Mouse (Mus musculus) layer of hippocampus, adult 9-11 months (tissue): ENCODE results near the gene Arid5b.
A peak's percentile ranks its signal among the peaks of the same experiment; 100 is the strongest.
"Not testable (repeated sequence)": the region's sequence is repeated elsewhere in the genome, so short reads cannot be mapped to it uniquely, and the experiment has no call there.

Experiments used
- DNase-seq: peaks from one replicate; pipeline ENCODE4 v3.0.0; 2022

Gene Arid5b

GRCm38 (mm10) chr10:68104881-68105781 lies 173.4 kb downstream of the Arid5b start:
- DNase-seq = no peak

GRCm38 (mm10) chr10:68104481-68104880 lies 174.1 kb downstream of the Arid5b start:
- DNase-seq = no peak

DNA sequence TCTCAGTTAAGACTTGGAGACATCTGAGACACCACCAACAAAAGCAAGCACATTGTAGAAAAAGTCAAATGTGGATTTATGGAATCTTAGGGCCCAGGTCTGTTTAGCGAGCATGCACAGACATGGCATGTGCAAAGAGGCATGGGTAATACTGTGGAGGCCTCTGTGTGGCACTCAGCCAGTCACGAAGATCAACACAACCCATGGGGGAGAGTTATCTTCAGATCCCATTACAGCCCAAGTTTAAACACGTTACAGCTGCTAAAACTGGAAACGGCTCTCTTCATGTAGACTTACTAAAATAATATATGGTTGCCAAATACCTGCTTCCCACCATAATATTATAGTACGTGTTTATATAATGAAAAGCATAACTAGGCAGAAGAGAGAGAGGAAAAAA lies 174.6 kb downstream of the Arid5b start:
- no peak for DNase-seq

- DNase-seq = no peak
Measured at GRCm38 (mm10) chr10:68103078-68103855, 175.3 kb downstream of the Arid5b start.

- DNase-seq = no peak
Measured at GRCm38 (mm10) chr10:68102566-68102965, 176.0 kb downstream of the Arid5b start.

DNA sequence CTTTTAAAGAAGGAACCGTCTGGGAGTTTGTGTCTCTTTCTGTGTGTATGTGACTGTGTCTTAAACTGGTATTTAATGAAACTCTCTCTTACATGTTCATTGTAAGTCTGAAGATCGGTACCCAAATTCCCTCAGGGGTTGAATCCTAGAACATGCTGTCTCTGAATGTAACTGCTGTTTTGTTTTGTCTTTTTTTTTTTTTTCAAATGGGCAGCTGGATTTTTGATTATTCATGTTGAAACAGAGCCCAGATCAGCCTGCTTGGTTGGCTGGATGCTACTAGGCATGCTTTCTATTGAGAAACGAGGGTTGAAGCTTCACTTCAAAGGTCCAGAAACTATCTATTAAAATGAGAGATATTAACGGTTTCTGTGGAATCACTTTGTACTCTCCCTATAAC lies 177.3 kb downstream of the Arid5b start:
- no peak for DNase-seq

DNA sequence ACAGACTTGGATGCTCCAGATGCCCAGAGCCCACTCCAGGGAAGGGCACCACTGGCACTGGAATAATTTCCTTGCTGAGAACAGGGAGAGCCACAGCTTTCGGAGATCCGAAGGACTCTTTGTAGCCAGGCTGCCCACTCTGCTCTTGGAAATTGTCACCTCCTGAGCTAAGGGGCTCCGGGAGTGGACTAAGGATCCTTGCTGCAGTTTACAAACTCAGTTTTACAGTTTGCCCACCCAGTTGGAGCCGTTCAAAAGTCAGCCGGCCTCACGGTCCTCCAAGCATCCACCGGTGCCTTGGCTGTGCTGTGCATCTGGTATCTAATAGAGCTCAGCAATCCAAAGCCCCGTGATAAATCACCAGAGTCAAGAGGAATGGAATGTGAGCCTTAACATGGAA lies 178.0 kb downstream of the Arid5b start:
- DNase-seq = no peak

DNA sequence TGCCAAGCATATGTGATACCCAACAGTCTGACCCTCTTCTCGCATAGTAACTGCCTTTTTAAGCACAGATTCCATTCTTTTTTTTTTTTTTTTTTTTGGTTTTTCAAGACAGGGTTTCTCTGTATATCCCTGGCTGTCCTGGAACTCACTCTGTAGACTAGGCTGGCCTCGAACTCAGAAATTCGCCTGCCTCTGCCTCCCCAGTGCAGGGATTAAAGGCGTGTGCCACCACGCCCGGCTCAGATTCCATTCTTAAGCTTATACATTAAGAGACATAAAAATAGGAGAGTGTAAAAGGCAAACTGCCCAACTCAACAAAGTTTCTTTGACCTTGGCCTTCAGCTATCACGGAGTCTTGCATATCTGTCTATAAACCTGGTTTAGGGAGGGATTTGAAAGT lies 178.7 kb downstream of the Arid5b start:
- DNase-seq = not testable (repeated sequence)

GRCm38 (mm10) chr10:68097821-68098675 lies 180.5 kb downstream of the Arid5b start:
- DNase-seq = no peak

- DNase-seq = no peak
Measured at GRCm38 (mm10) chr10:68096395-68096794, 182.1 kb downstream of the Arid5b start.

DNA sequence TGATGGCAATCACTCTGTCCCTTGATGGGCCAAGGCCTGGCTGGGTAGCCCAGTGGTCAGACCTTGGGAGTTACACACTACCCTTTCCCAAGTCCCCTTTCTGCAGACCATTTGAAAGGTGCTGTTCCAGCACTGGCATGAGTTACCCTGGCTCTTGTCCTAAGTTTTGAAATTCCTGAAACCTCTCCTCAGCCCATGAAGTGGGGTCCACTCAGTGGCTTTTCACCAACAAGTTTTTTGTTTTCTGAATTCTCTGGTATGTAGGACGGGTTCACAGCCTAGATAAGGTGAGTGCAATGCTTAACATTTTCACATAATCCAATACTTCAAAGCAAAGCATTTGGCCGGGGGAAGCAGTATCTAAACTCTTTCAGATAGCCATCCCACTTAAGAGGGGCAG lies 183.4 kb downstream of the Arid5b start:
- DNase-seq = no peak

DNA sequence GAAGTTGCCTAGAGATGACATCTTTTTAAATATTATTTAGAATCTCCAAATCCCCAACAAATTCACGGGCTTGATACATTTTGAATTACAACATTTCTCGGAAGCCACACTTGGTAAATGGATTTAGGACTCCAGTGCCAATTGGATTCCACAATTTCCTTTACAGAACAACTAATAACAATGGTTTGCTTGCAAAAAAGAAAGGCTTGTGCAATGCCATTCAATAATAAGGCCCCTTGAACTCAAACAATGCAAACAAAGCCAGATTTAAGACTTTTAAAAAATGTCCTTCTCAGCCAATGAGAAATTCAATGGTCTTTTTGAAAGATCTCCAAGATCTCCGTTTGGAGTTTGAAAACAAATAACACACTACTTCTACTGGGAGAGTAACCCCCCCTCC lies 185.0 kb downstream of the Arid5b start:
- DNase-seq = no peak

DNA sequence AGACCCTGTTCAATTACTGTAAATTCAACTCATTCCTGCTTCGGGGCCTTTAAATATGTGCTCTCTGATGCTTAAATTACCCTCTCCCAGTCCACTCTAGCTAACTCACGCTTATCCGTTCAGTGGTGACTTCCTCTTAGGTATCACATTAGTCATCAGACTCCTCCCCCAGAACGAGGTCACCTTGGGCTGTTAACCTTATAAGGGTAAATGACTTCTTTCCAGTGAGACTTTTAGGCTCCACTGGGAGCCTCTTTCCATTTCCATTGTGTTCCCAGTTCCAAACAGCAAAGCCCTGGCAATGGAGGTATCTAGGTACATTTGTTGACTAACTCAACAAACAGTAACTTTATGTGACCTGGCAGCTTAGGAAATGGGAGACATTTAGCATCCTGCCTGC lies 186.7 kb downstream of the Arid5b start:
- DNase-seq = no peak

DNA sequence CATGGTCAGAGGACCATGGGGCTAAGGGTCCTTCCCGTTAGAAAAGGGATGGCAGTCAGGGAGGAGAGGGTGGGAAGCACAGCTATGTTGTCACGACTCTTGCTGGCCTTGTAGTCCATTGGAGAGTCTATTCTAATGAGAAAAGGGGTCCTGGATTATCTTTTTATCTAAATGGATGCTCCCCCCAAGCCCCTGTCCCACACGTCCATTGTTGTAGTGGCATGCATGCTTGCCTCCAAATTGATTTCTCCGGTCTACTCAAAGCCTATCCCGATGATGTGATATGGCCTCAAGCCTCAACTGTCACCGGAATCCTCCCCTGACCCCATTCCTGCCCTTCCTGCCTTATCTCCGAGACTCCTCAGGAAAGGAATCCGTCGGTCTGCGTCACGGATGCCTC lies 187.5 kb downstream of the Arid5b start:
- DNase-seq = no peak

GRCm38 (mm10) chr10:68090544-68090943 lies 188.0 kb downstream of the Arid5b start:
- no peak for DNase-seq

GRCm38 (mm10) chr10:68090197-68090535 lies 188.4 kb downstream of the Arid5b start:
- DNase-seq = peak; percentile 36

DNA sequence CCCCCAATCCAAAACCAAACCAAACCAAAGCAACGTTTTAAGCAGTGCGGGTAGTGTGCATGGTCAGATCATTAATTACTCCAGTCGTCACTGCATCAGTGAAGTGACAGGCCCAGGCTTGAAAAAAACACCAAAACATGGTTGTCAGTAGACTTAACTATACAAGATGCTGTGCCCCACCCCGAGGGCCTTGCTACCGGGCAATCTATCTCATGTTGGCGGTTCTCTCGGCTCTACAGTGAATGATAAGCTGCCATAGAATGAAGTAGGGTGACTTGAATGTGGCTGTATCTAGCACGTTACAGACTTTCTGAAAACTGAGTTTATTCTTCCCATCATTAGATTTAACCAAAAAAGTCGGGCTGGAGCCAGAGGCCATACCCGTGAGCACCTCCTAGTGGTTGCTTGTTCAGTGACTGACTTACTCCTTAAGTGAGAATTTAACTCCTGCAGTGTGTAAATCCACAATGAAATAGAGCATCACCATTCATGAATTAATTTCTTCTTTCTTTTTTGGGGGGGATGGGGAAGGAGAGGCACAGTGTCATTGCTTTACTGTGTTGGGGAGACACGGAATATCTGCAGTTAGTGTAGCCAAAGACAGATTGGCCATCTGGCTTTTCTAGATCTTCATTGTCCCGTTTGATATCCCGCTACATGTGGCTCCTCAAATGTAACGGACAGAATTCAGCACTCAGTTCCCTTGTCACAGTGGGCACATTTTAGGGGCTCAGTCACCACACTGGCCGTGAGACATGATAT lies 188.9 kb downstream of the Arid5b start:
- DNase-seq = no peak

GRCm38 (mm10) chr10:68087722-68088121 lies 190.8 kb downstream of the Arid5b start:
- no peak for DNase-seq

DNA sequence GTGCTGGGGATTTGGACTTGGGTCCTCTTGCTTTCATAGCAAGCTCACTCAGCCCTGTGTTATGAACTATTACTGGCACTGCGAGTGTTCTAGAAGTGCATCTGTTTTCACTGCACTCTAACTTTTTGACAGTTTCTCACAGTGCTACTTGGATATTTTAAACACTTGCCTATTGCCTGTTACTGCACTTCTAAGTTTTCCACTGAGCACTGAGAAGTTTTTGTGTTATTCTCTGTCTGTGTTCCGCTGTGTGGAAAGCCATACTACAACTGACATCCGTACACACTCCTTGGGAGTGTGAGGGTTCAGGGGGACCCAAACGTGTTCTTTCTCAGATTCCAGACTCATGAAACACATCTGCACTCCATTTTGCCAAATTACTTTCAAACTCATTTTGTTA lies 191.6 kb downstream of the Arid5b start:
- DNase-seq = no peak

GRCm38 (mm10) chr10:68085574-68085973 lies 193.0 kb downstream of the Arid5b start:
- DNase-seq = no peak

GRCm38 (mm10) chr10:68081712-68082111 lies 196.8 kb downstream of the Arid5b start:
- no peak for DNase-seq

DNA sequence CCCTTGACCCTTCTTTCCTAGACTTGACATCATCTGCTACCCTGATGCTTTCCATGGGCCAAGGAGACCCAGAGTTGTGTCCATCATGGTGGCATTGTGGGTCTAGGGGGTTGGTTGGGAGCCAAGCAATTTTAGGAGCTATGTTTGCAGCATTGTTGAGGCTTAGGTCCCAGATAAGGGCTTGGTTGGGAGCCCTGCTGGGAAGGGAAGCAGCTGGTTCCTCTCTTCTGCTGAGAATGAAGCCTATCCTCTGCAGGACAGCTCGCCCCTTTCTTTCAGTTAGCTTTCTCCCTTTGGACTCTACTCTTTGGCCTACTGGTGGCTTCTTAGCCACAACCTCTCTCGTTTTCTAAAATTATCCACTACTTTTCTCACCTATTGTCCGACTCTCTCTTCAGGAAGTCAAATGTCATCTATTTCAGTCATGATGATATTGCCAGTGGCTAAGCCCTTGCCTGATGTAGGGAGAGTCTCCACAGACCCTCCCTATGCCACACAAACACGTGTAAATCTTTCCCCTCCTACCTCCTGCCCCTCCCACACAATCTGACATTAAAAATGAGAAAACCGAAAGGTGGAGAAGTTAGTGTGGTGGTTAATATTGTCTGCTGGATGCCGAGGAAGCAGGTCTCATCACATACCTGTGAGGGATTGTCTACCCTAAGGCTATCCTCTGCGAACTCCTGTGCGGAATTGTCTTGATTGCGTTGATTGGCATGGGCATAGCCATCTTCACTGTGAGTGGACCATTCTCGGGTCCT lies 198.4 kb downstream of the Arid5b start:
- no peak for DNase-seq
